Mouse (Mus musculus) lung, postnatal 4 days (tissue): ENCODE results near the gene Cbx8.

Experiments
- DNase-seq, 2 experiments: peaks; one replicate each; pipeline ENCODE4 v3.0.0; 2021

The Cbx8 gene

DNA sequence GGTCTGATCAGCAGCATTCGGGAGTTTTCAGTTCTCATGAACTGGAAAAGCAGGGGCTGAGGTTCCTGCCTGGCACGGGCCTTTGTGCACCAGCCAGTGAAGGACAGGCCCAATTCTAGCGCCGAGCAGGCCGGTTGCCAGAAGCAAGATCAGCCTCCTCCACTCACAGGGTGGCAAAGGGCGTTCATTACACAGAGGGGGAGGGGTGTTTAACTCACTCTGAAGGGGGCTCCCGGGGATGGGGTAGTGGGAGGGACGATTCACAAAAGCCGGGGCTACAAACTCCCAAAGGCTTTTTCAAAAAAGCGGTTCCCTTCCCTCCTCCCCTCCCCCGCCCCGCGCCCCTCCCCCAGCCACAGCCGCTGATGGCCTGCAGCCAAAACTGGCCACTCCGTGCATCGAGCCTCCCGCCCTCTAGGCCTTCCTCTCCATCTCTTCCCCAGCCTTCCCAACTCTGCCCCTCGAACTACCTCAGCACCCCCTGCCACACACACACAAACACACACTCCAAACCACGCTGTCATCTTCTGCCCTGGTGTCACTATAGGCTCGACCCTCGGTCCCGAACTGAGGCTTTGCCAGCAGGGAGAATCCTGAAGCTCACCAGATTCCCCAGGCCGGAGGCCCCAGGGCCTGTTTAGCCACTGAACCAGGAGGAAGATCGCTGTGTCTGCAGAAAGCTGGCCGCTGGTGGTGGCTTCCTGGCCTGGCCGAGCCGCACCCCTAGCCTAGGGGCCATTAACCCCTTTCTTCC is 38.1 kb upstream of the Cbx8 start:
- peak; percentile 71 to 82 for DNase-seq

DNA sequence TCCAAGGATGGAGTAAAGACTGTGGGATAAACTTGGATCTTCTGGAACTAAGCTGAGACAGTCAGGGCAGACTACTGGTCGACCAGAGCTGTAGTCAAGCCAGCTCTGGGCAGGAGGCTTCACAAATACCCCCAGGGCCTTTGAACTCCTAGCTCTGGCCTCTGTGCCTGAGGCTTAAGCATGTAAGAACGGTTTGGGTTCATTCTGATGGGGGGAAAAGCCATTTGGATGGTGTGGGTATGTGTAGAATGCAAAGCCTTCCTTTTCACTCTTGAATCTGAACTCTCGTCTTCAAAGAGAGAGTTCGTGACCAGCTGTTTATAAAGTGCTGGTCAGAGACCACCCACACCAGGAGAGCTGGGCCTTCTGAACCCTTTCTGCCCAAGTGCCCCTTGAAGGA is 37.0 kb upstream of the Cbx8 start:
- DNase-seq = no peak

DNA sequence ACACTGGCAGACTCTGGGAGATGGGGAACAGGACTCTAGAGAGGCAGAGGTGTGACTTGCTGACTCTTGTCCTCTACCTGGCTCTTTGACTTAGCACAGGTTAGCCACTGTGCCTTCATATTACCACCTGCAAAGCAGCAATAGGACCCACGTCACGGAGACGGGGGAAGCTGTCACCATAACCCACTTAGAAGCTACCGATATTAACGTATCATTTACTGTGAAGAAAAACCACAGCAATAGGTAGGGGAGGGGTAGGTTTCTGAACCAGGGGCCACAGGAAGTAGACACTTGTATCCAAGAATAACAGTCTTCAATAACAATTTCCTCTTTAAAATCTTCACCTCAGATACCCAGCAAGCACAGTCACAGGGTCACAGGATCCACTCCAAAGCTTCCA is 35.0 kb upstream of the Cbx8 start:
- DNase-seq = no peak

DNA sequence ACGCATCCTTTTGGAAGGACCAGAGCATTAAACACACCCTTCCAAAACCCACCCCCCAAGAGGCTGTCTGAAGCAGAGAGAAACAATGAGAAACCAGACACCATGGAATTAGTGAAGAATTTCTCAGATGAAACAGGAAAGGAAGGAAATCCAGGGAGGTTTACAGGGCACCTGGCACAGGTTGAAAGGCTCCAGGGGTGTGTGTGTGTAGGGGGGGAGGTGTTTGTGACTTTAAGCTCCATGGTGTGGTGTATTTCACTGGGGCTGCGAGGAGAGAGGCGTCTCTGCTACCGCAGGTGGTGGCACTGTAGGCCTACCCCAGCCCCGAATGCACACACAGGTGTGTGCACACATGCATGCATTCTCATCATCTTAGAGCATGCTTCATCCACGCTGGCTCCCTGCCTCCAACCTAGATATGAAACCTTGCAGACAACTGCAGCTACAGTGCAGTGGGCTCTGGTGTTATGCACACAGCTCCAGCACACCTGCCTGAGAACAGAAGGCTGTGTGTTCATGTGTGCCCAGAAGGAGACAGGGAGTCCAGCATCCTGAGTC is 33.2 kb upstream of the Cbx8 start:
- no peak for DNase-seq

DNA sequence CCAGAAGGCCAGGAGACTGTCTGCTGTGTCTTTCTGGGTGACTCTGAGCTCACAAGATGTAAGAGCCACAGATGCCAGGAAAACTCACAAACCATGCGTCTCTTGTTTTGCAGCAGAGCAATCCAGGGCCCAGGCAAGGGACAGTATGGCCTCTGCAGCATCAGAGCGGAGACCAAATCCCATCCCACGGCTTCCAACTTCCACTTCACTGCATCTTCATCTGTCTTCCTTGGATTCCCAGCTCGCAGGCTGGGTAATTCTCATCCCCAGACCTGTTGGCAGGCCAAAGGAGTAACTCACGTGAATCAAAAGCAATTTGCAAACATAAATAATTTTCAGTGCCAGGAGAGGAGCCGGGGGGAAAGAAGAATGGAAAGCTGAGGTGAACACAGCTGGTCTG is 32.2 kb upstream of the Cbx8 start:
- no peak for DNase-seq

DNA sequence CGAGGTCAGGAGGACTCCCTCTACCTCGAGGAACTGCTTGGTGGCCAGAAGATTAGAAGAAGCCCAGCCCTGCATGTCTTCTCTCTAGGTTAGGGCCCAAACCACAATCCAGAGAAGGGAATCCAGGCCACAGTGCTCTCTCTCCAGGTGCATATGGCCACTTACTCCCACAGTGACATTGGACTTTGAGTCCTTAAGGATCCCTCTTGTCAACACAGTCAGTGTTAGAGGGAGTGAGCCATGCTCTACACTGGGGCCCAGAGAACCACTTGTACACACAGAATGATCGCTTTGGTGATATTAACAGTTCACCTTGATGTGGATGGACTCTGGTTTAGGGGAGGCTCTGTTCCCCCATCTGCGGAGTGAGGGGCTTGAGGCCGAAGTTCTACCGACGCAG is 31.5 kb upstream of the Cbx8 start:
- no peak for DNase-seq

DNA sequence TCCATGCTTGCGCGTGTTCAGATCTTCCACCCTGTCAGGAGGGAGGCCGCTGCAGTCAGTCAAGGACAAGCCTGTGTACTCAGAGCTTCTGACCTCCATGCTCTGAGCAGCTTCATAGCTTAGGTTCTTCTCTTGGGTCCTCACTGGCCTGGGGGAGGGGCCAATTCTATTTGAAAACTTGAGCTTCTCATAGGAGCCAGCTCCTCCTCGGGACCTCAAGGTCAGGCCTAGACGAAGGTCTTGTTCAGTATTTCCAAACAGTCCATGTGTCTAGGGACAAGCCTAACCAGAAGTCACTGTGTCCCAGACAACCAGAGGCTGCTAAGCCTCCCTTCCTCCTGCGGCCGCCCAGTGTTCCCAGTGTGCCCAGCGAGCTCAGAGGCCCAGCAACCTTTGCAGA is 26.1 kb upstream of the Cbx8 start:
- DNase-seq = no peak

DNA sequence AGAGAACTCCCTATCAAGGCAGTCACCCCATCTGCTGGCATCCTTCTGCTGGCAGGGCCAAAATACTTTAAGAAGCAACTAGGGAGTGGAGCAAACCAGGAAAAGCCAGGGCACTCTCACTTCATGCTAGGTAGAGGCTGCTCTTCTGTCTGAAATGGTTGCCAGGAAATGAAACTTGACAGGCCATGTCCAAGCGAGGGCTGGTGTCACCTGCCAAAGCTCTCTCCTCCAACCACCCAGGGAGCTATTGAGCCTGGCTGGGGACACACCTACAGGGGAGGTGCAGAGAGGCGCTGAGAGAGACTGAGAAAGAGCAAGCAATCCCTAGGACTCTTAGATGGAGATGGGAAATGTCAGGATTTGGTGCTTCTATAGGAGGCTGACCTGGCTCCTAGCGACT is 18.5 kb upstream of the Cbx8 start:
- DNase-seq = peak in 1 of 2 experiments; percentile 43

DNA sequence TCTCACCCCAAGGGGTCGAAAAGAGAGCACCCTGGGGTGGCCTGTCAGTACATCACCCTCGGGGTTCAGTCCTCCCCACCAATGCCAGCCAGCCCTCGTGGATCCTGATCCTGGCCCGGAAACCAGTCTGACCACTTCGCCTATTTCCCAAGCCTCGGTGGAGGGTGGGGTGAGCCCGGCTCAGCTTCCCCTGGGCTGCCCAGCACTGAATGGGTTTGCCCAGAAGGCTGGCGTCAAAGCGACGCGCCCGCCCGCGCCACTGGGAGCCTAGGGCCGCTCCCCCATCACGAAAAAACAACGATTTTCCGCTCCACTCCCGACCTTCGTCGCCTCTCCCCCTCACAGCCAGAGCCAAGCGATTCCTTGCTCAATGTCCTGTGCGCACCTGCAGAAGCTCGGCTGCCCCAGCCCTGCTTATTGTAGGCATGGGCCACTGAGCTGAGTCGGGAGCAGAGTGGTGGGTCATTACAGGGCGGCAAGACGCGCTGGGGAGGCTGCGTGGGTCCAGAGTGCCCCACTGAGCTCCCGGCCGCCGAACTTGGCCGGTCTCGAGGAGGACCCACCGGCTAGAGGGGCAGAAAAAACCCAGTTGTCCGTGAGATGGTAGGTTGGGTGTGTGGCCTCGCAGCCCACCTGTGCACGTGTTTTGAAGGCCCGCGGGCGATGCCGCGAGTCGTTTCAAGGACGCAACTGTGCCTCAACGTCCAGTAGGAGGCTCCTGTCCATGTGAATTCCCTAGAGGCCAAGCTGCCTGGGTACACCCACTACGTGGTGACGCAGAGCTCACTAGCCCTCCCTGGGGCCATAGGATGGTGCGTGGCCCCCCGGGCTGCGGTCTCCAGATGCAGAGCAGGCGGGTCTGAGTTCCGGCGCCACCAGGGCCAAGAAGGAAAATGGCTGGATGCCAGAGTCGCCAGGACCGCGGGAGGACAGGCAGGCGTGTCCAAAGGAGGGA is 17.5 kb upstream of the Cbx8 start:
- peak; percentile 87 to 90 for DNase-seq

DNA sequence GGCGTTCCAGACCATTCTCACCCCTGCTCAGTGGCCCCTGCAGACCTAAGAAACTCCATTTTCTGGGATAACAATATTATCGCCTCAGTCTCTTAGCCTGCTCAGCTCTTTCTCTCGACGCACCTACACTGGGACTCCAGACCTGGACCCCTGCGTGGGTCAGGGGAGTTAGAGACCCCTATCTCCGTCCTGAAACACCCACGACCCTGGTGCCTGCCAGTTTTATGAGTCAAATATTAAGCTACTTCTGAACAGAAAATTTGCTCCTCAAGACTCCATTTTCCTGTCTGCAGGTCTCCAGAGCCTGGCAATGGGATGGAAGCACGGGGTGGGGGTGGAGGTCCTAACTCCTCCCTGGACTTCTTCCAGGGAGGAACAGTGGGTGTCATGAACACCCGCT is 16.5 kb upstream of the Cbx8 start:
- DNase-seq = no peak

DNA sequence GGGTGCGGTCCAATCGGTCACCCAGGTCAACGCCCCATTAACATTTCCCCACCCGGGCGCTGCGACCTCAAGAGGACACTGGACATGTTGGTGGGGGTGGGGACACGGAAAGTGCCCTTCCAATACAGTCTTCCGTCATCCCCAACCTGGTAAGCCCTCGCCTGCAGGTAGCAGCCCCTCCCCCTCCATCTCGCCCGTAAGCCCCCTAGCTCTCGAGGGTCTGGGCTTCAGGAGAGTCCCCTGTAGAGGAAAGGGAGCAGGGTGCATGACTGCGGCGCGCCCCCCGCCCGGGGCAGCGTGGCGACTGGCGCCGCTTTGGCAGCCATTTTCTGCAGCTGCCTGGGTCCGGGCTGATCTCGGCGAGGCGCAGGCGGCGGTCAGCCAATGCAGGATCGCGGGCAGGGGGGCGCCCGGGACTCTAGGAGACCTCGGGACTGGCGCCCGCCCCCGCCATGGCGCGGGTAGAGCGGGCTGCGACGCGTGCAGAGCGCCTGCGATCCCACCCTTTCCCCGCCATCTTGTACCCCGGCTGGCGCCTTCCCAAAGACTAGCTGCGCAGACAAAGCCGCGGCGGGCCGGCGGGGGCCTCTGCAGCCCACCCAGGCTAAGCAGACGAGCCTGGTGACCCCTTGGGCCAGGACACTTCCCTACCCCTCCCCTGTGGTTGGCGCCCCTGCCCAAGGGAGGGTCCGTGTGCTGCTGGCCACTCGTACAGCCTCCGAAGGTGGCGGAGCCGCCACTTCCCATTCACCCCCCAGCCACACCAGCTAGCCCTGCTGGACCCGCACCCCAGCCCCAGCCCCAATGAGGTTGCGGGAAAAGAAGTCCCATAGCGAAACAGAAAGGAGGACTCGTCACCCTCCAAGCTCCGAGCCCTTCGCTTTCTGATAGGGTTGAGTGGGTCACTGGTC is 15.8 kb upstream of the Cbx8 start:
- DNase-seq = peak; percentile 70 to 76

DNA sequence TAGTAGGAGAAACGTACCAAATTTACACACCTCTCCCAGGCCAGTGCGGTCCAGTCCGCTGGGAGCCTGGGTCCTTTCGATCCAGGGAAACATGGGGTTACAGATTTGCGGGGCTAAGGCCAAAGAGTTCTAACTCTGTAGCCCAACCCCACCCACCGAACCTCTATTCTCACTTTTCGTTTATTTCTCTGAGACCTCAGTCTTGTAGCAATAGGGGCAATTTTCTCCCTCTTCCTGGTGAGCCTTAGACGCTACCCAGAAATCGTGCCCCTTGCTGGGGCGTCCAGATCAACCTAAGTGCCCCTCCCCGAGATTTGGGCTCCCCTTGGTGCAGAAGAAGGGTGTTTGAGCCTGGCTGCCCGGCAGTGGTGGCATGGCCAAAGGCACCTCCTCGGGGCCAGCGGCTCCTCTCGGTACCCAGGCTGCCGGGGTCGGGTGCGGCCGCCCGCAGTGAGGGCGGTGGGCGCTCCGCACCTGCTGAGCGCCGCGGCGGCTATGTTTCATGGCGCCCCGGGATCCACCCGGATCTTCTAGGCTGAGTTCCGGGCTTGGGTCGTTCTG is 14.9 kb upstream of the Cbx8 start:
- DNase-seq = peak; percentile 26 to 38

DNA sequence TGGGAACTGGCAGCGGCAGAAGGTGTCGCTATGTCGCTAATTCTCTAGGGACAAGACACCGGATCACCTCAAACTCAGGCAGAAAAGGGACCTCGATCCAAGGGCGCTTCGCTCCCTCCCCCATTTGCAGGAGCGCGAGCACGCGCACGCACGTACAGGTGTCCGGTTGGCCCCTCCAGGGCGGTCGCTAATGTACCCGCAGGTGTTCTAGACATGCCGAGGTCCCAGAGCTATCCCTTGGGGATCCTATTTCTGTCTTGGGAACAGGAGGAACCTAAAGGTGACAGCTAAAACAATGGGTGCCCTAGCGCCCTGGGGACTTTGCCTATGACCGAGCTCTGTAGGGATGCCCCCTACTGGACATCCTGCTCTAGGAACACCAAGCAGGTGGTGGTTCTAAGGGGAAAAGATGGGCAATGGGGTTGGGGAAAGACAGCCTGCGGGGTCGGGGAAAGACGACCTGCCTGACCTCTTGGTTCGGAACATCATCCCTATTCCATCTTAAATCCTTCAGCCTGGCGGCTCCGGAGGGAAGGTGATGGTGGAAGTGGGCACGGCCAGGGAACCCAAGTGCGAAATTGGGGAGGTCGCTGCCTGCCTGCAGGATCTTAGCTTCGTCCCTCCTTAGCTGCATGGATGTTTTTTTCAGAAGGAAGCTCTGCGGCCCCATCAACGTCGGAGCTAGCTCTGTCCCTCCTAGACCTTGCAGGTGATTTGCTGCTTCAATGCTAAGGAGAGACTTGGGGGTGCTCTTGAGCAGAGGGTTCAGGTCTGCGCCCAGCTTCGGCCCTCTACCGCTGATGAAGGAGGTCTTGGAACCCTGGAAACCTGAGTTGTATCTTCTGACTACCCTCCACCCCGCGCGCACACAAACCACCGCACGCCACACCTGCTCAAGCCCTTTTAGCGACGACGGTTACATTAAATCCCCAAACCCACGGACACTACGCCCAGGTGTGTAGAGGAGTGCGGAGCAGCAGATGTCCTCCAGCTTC is 13.9 kb upstream of the Cbx8 start:
- peak; percentile 36 to 57 for DNase-seq

DNA sequence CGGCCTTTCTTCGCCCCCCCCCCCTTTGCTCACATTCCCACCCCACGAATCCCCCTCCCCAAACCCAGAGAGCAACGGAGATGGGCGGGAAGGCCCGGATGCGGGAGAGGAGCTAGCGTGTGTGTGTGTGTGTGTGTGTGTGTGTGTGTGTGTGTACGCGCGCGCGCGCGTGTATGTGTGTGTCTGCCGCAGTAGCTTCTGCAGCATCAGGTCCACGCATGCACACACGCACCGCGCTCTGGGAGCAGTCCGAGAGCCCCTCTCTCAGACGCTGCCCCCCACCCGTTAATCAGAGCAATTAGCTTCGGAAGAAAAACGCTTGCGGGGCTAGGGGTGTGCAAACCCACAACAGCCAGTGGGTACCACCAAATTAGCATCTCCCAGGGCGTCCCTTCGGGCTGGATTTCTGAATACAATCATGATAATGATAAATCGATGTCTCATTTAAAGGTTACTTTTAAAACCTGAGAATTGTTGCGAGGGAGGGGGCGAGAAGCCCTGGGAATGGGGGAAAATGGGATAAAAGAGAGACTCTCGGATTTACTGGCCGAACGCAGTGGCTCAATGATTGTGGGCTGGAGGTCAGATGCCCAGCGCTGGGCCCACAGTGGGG is 13.1 kb upstream of the Cbx8 start:
- DNase-seq = peak in 1 of 2 experiments; percentile 24

DNA sequence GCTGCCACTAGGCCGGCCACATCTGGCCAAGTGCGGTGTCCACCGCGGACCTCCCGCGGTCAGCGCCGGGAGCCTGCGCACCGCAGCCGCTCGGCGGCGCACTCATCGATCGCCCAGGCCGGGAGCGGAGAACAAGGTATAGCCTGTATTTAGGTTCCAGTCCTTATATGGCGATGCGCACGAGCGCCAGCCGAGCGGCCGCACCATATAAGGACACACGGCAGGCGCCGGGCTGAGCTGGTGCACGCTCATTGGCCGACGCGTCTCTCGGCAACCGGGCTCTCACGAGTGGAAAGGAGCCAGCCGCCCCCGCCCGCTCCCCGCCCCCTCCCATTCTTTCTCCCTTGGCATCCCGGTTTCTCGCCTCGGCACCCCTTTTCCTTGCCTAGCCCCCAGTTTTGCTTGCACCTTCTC is 12.5 kb upstream of the Cbx8 start:
- DNase-seq = peak; percentile 85 to 89

DNA sequence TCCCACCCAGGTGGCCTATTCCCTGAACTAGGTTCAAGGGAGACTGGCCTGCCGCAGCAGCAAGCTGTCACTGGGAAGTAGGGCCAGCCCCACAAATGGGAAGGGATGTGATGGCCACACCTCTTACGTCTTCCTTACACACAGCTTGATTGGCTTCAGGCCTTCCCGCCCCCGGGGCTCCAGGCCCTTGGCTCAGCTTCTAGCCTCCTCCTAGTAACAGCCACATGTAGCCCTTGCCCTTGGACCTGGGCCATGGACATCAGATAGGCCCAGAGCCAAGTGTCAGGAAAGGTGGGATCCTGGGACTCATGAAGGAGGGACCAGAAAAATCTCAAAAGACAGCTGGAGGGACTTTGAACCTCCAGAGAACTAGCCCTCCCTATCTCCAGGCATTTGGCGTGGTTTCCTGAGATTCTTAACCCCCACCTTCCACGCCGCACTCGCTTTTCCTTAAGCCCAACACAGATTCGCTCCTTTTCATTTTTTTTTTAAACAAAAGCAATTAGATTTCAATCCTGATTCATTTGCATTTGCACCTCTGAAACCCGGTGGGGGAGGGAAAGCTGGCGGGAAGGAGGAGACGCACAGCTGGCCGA is 12.0 kb upstream of the Cbx8 start:
- peak; percentile 59 to 73 for DNase-seq

DNA sequence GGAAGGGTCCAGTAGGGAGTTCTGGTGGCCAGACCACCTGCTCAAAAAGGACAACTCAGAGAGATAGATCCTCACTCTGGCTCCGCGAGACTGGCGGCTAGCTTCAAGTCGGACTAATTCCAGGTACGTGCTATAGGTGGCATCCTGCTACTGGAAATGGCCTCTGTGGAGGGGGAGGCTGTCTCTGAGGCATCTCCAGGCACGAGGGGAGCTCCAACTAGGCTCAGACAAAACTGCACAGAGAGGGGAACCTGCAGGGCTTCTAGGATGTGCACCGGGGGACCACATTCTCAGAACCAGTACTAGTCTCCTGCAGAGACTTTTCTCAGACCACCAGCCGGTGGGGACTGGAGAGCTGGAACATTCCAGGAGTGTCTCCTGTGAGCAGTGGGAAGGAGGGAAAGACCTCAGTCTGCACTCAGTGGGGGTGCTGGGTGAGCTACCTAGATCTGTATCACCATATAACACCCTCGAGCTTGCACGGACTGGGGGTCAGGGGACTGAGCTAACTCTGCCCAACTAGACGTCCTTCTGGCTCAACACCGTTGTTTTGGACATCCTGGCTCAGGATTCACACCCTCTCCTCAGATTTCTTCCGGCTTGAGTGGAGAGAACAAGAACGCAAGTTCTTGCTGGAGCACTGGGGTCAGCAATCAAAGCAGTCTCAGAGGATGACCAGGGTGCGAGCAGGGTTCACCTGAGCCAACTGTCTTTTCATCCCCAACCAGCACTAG is 11.3 kb upstream of the Cbx8 start:
- DNase-seq = peak in 1 of 2 experiments; percentile 52

DNA sequence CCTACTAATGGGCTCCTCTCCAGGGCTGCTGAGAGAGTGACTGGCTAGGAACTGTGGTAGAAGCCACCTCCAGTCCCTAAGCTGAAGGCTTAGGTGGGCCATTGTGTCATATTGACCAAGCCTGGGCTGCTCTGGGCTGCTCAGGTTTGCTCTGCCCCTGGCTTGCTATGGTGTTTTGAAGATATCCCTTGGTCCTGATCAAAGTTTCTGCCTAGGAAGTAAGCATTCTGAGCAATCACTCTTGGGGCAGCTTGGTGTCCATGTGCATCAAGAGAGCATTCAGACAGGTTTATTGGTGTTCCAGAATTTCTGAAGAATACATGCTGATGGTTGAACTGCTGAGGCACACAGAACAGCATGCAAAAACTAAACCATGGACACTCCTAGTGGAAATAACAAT is 10.7 kb upstream of the Cbx8 start:
- DNase-seq = no peak

DNA sequence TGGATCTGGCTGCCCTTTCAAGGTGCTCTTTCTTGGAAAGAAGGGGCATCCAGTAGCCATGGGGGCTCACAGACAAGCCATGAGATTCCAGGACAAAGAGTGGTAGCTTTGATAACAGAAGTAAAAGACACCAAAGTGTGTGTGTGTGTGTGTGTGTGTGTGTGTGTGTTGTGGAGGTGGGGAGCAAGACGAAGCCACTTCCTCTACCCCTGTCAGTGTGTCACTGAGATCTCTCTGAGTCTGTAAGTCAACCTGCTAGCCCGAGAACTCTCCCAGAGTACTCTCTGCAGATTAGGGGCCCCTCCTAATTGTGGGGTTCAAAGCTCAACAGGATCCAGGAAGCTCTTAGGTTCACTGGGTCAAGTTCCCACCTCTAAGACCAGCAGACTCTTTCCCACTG is 9.6 kb upstream of the Cbx8 start:
- DNase-seq = no peak
